Mouse (Mus musculus): Measurements from ENCODE around the gene Pacsin2. TPM values are rescaled to one million over a fixed set of nuclear protein-coding genes. Genes with fewer than 3 reads are reported as not detected.

Pacsin2 gene
- polyA plus RNA-seq, 1 experiment from 2014 or later, result 53.5 TPM

DNA sequence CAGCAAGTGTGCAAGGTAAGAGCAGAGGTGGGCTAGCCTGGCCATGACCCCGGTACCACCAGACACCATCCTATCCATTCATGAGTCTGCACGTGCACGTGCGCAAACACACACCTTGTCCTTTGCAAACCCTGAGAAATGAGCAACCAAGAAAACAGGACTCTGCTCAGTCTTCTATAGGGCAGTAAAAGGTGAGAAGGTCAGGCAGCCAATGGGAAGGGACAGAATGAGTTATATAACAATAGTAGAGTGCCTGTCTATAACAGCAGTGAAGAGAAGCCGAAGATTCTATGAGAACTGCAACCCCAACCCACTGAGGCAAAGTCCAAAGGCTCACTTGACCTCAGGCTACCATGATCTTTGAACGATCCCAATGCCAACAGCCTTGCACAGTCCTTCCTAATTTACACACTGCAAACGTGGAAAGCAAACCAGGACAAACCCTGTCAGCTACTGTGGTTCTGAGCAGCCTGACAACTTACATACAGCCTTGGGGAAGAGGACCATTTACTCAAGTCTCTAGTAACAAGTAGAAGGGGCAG, 12.1 kb downstream of the Pacsin2 start:
- Histone ChIP-seq H3K4me1 (ENCODE audit: control insufficient read depth, insufficient read depth, low read length) (peaks cover 26% of the 10 kb centered on the region), H3K9me3 (ENCODE audit: control insufficient read depth, low read depth, low read length) (no peaks in the 10 kb centered on the region), H3K9ac (replicated peaks; ENCODE audit: low read depth, low read length) (no peak overlapping the region), H3K27ac (ENCODE audit: low read length) (peak overlapping the region; percentile 34; the same call in 1 of the 2 replicates), H3K27me3 (ENCODE audit: control insufficient read depth, insufficient read depth, low read length) (no peaks in the 10 kb centered on the region), H3K4me3 (ENCODE audit: low read depth, low read length) (no peak overlapping the region), H3K36me3 (ENCODE audit: control insufficient read depth, insufficient read depth, low read length) (no peaks in the 10 kb centered on the region), H3K4me2 (replicated peaks; ENCODE audit: low read depth, low read length) (no peak overlapping the region)
- WGBS, result 74% methylated on average over 7 of the region's 7 CpGs
- ATAC-seq (ENCODE audit: insufficient number of reproducible peaks, insufficient read depth, low FRiP score, low read depth), result no peak

DNA sequence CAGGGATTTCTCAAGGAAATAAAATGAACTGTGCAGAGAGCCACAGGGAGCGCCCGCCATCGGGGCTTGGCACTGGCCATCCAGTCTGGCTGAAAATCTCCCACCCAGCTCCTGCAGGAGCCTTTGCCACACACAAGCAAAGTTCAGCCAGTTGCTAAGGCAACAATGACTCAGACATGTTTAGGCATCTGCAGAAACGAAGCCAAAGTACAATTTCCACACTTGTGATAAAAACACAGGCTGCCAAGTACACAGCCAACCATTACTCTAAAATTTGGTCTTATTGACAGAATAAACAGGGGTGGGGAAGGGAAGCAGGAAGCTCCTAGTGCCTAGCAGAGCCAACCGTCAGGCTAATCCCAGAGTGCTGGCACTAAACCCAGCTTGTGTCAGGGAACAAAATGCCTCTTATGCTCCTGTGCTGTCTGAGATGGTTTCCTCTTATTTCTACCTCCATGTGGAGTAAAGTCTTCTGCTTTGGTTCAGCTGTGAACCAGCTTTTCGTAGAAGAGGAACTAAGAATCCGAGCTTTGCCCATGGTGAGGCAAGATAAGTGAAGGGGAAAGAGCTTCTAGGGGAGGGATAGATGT, 12.7 kb downstream of the Pacsin2 start:
- ATAC-seq (ENCODE audit: insufficient number of reproducible peaks, insufficient read depth, low FRiP score, low read depth), result peak; percentile 49; the same call in 1 of the 2 replicates
- Histone ChIP-seq H3K4me2 (replicated peaks; ENCODE audit: low read depth, low read length) (no peak overlapping the region), H3K9me3 (ENCODE audit: control insufficient read depth, low read depth, low read length) (no peaks in the 10 kb centered on the region), H3K27me3 (ENCODE audit: control insufficient read depth, insufficient read depth, low read length) (no peaks in the 10 kb centered on the region), H3K36me3 (ENCODE audit: control insufficient read depth, insufficient read depth, low read length) (no peaks in the 10 kb centered on the region), H3K9ac (replicated peaks; ENCODE audit: low read depth, low read length) (no peak overlapping the region), H3K4me3 (ENCODE audit: low read depth, low read length) (no peak overlapping the region), H3K27ac (ENCODE audit: low read length) (peak overlapping the region; percentile 34; the same call in 1 of the 2 replicates), H3K4me1 (ENCODE audit: control insufficient read depth, insufficient read depth, low read length) (peaks cover 29% of the 10 kb centered on the region)
- WGBS, result 58% methylated on average over 7 of the region's 7 CpGs

DNA sequence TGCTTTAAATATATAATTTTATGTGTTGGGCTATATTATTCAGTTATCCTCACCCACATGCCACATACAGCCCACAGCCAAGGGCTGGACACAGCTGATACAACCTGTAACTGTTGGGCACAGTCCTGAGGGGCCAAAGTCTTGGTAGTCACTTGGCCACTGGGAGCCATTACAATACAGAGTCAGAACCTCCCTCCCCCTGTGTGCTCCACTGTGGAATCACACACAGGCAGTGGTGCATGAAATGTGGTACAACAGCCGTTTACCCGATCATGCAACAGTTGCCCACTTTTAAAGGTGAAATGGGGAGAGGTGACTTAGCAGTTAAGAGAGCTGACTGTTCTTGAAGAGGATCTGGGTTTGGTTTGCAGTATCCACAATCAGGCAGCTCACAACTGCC, 14.4 kb downstream of the Pacsin2 start:
- ATAC-seq (ENCODE audit: insufficient number of reproducible peaks, insufficient read depth, low FRiP score, low read depth), result no peak
- Histone ChIP-seq H3K9me3 (ENCODE audit: control insufficient read depth, low read depth, low read length) (no peaks in the 10 kb centered on the region), H3K27ac (ENCODE audit: low read length) (no peak overlapping the region), H3K27me3 (ENCODE audit: control insufficient read depth, insufficient read depth, low read length) (no peaks in the 10 kb centered on the region), H3K4me1 (ENCODE audit: control insufficient read depth, insufficient read depth, low read length) (peaks cover 40% of the 10 kb centered on the region), H3K9ac (replicated peaks; ENCODE audit: low read depth, low read length) (no peak overlapping the region), H3K4me2 (replicated peaks; ENCODE audit: low read depth, low read length) (no peak overlapping the region), H3K4me3 (ENCODE audit: low read depth, low read length) (no peak overlapping the region), H3K36me3 (ENCODE audit: control insufficient read depth, insufficient read depth, low read length) (no peaks in the 10 kb centered on the region)
- WGBS, result 92% methylated on average over 2 of the region's 2 CpGs

DNA sequence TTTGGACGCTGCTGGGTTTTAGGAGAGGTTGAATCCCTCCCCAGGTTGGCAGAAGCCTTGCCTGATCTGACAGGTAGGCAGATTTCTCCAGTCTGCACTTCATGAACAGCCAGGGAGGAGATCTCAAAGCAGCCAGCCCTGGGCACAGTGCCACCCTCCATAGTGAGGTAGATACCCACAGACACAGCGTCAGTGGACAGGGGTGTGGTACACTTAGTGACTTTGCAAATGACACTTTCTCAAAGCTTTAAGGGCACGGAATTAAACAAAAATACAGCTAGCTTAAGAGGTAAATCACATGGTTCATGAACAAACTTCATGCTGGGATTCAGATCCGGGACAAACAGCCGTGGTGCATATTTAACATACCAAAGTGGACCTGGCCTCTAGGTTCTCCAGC, 15.8 kb downstream of the Pacsin2 start:
- no peak overlapping the region for H3K9ac ChIP-seq (replicated peaks; ENCODE audit: low read depth, low read length)
- WGBS, result 57% methylated on average over 5 of the region's 5 CpGs
- no peak overlapping the region for H3K27ac ChIP-seq (ENCODE audit: low read length)
- no peak for ATAC-seq (ENCODE audit: insufficient number of reproducible peaks, insufficient read depth, low FRiP score, low read depth)
- H3K27me3 ChIP-seq (ENCODE audit: control insufficient read depth, insufficient read depth, low read length), result no peaks in the 10 kb centered on the region
- H3K4me3 ChIP-seq (ENCODE audit: low read depth, low read length), result no peak overlapping the region
- no peaks in the 10 kb centered on the region for H3K36me3 ChIP-seq (ENCODE audit: control insufficient read depth, insufficient read depth, low read length)
- H3K4me2 ChIP-seq (replicated peaks; ENCODE audit: low read depth, low read length), result no peak overlapping the region
- H3K4me1 ChIP-seq (ENCODE audit: control insufficient read depth, insufficient read depth, low read length), result peaks cover 44% of the 10 kb centered on the region
- no peaks in the 10 kb centered on the region for H3K9me3 ChIP-seq (ENCODE audit: control insufficient read depth, low read depth, low read length)

DNA sequence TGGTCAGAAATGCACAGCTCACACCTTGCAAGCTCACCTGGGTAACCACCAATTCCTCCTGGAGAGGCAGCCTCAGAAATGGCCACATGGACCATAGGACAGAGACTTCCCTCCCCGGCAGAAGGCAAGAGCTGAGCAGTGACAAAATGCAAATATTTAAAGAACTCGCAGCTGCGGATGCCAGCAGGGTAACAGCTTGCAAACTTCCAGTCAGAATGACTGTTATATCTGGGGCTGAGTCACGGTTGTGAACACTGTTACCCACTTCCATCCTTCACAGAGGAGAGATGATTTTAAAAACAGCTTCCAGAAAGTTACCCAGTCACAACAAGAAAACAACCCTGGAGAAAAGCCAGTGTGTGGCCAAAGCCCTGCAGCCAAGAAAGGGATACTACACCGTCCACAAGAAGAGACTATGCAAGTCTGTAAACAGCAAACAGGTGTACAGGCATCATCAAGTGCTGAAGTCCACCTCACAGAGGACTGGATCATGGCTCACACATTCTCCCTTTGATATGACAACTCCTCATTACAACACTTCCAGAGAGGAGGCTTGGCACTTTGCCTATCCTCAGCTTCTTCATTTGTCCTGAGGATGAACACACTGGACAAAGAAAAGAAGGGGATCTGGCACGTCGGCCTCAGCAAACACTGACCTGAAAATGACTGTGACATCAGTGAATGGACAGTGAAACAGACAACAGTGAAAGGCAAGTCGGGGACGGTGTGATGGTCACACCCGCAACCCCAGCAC, 16.4 kb downstream of the Pacsin2 start:
- H3K4me1 ChIP-seq (ENCODE audit: control insufficient read depth, insufficient read depth, low read length), result peaks cover 44% of the 10 kb centered on the region

DNA sequence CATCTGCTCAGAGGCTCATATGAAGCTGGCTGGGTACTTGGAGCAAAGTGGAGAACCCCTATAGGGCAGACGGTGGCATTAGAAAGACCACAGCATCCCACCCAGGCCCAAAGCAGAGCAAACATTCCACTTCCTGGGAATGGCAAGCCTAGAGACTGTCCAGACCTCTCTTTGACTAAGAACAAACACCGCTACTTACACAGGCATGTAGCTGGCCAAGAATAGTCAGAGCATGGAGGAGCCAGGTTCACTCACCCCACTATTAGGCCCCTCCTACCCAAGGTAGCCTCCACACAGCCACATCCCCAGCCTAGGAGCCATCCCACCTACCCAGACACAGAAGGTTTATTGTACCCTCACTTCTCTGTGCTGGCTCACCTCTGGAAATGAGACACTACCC, 18.5 kb downstream of the Pacsin2 start:
- Histone ChIP-seq H3K9me3 (ENCODE audit: control insufficient read depth, low read depth, low read length) (no peaks in the 10 kb centered on the region), H3K27ac (ENCODE audit: low read length) (no peak overlapping the region), H3K4me2 (replicated peaks; ENCODE audit: low read depth, low read length) (no peak overlapping the region), H3K4me3 (ENCODE audit: low read depth, low read length) (no peak overlapping the region), H3K9ac (replicated peaks; ENCODE audit: low read depth, low read length) (no peak overlapping the region), H3K4me1 (ENCODE audit: control insufficient read depth, insufficient read depth, low read length) (peaks cover 34% of the 10 kb centered on the region), H3K27me3 (ENCODE audit: control insufficient read depth, insufficient read depth, low read length) (no peaks in the 10 kb centered on the region), H3K36me3 (ENCODE audit: control insufficient read depth, insufficient read depth, low read length) (no peaks in the 10 kb centered on the region)
- 46% methylated on average over 2 of the region's 2 CpGs for WGBS
- ATAC-seq (ENCODE audit: insufficient number of reproducible peaks, insufficient read depth, low FRiP score, low read depth), result peak; percentile 50; the same call in 1 of the 2 replicates

More for the DNA sequence above, 16.4 kb downstream of the Pacsin2 start:
- WGBS, result 44% methylated on average over 10 of the region's 10 CpGs
- Histone ChIP-seq H3K9ac (replicated peaks; ENCODE audit: low read depth, low read length) (no peak overlapping the region), H3K36me3 (ENCODE audit: control insufficient read depth, insufficient read depth, low read length) (no peaks in the 10 kb centered on the region), H3K4me3 (ENCODE audit: low read depth, low read length) (no peak overlapping the region), H3K27me3 (ENCODE audit: control insufficient read depth, insufficient read depth, low read length) (no peaks in the 10 kb centered on the region), H3K4me2 (replicated peaks; ENCODE audit: low read depth, low read length) (no peak overlapping the region), H3K27ac (ENCODE audit: low read length) (no peak overlapping the region; the same call in 1 of the 2 replicates), H3K9me3 (ENCODE audit: control insufficient read depth, low read depth, low read length) (no peaks in the 10 kb centered on the region)
- ATAC-seq (ENCODE audit: insufficient number of reproducible peaks, insufficient read depth, low FRiP score, low read depth), result no peak

DNA sequence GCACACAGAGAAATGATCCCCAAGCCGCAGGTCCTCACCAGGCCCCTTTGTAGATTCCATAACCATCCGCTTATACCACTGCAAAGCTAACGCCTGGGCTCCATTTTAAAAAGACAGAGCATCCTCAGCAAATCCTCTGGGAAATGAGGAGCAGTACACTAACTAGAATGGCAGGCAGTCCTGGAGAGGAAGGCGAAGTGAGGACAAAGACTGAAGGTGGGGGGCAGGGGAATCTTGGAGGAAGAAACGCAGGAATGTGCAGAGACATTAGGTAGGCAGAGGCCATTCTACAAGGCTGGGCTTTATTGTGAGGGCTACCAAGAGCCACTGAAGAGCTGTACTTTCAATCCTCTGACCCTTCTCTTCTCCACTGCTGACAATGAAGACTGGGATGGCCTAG, 19.0 kb downstream of the Pacsin2 start:
- 70% methylated on average over 5 of the region's 5 CpGs for WGBS
- no peak overlapping the region for H3K4me3 ChIP-seq (ENCODE audit: low read depth, low read length)
- peaks cover 34% of the 10 kb centered on the region for H3K4me1 ChIP-seq (ENCODE audit: control insufficient read depth, insufficient read depth, low read length)
- H3K36me3 ChIP-seq (ENCODE audit: control insufficient read depth, insufficient read depth, low read length), result no peaks in the 10 kb centered on the region
- no peak overlapping the region for H3K27ac ChIP-seq (ENCODE audit: low read length)
- H3K27me3 ChIP-seq (ENCODE audit: control insufficient read depth, insufficient read depth, low read length), result no peaks in the 10 kb centered on the region
- H3K9me3 ChIP-seq (ENCODE audit: control insufficient read depth, low read depth, low read length), result no peaks in the 10 kb centered on the region
- H3K4me2 ChIP-seq (replicated peaks; ENCODE audit: low read depth, low read length), result no peak overlapping the region
- no peak for ATAC-seq (ENCODE audit: insufficient number of reproducible peaks, insufficient read depth, low FRiP score, low read depth)
- no peak overlapping the region for H3K9ac ChIP-seq (replicated peaks; ENCODE audit: low read depth, low read length)

DNA sequence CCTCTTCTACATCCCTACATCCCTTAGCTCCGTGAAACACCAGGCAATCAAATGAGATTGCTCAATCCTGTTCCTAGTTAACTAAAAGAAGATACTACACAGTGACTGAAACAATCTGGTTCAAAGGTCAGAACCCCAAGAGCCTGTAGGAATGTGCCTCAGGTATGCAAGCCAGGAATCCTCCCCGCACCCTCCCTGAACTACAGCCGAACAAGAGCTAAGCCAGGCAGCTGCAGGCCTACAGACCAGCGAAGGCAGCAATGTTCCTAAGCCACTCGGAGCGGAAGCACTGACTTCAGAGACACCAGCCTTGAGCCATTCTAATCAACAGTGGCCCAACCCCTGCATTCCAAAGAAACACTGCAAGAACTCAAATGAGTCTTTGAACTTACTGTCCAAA, 20.0 kb downstream of the Pacsin2 start:
- H3K4me1 ChIP-seq (ENCODE audit: control insufficient read depth, insufficient read depth, low read length), result peaks cover 34% of the 10 kb centered on the region
- ATAC-seq (ENCODE audit: insufficient number of reproducible peaks, insufficient read depth, low FRiP score, low read depth), result no peak
- H3K27me3 ChIP-seq (ENCODE audit: control insufficient read depth, insufficient read depth, low read length), result no peaks in the 10 kb centered on the region
- no peak overlapping the region for H3K27ac ChIP-seq (ENCODE audit: low read length)
- no peaks in the 10 kb centered on the region for H3K36me3 ChIP-seq (ENCODE audit: control insufficient read depth, insufficient read depth, low read length)
- H3K4me2 ChIP-seq (replicated peaks; ENCODE audit: low read depth, low read length), result no peak overlapping the region
- H3K9me3 ChIP-seq (ENCODE audit: control insufficient read depth, low read depth, low read length), result no peaks in the 10 kb centered on the region
- WGBS, result 41% methylated on average over 6 of the region's 6 CpGs
- H3K4me3 ChIP-seq (ENCODE audit: low read depth, low read length), result no peak overlapping the region
- H3K9ac ChIP-seq (replicated peaks; ENCODE audit: low read depth, low read length), result no peak overlapping the region
